In genomic region chr8:106049840-106050239, GRCm38 (mm10) we compare ENCODE assay signal across 39 mouse cellular contexts. TPM values are rescaled to one million over a fixed set of nuclear protein-coding genes. Genes with fewer than 3 reads are reported as not detected.
"Had no signal": no experiment of that assay in that cellular context is flagged by ENCODE, and none has a peak within 500 bp of the region (broad histone marks: within the 10 kb centered on the region; RNA-seq: fewer than 3 reads in every experiment).

No protein-coding gene starts in this region.

- H3K27ac ChIP-seq: gastrocnemius, adult 2 months; heart, adult 2 months; heart, embryonic 13.5 days; heart, embryonic 15.5 days; hindbrain, embryonic 13.5 days; hindbrain, embryonic 15.5 days; hindbrain, postnatal 0 days; kidney, embryonic 15.5 days; kidney, postnatal 0 days; limb, embryonic 13.5 days; limb, embryonic 15.5 days; liver, embryonic 12.5 days had no signal

- H3K4me3 ChIP-seq: gastrocnemius, adult 2 months; heart, adult 2 months; heart, embryonic 13.5 days; heart, embryonic 15.5 days; hindbrain, embryonic 13.5 days; hindbrain, embryonic 15.5 days; kidney, embryonic 15.5 days; limb, embryonic 13.5 days; limb, embryonic 15.5 days; liver, embryonic 12.5 days had no signal

- ATAC-seq: hindbrain, postnatal 0 days; intestine, embryonic 16.5 days; liver, embryonic 12.5 days had no signal

- H3K4me2 ChIP-seq: heart, embryonic 11.5 days; heart, embryonic 13.5 days; heart, embryonic 15.5 days; hindbrain, embryonic 13.5 days; hindbrain, embryonic 15.5 days; kidney, embryonic 15.5 days; limb, embryonic 13.5 days; limb, embryonic 15.5 days; liver, embryonic 12.5 days had no signal

- H3K4me1 ChIP-seq: heart, embryonic 13.5 days; heart, embryonic 15.5 days; hindbrain, embryonic 13.5 days; hindbrain, embryonic 15.5 days; kidney, embryonic 15.5 days; limb, embryonic 13.5 days; limb, embryonic 15.5 days had no signal

- DNase-seq: gastrocnemius, adult 2 months; gastrocnemius, postnatal 10 days; gastrocnemius, postnatal 25 days; heart, adult 11 months; heart, adult 2 months; heart, postnatal 14 days; heart, postnatal 36 days; kidney, adult 11 months; kidney, adult 2 months; kidney, adult 9 months; kidney, postnatal 14 days; kidney, postnatal 36 days; layer of hippocampus, adult 9-11 months; layer of hippocampus, postnatal 36 days; left cerebral cortex, postnatal 4 days had no signal

- H3K27me3 ChIP-seq: heart, embryonic 13.5 days; heart, embryonic 15.5 days; hindbrain, embryonic 13.5 days; hindbrain, embryonic 15.5 days; kidney, embryonic 15.5 days; limb, embryonic 13.5 days; limb, embryonic 15.5 days; liver, embryonic 12.5 days had no signal

- H3K9ac ChIP-seq: heart, embryonic 13.5 days; heart, embryonic 15.5 days; hindbrain, embryonic 13.5 days; hindbrain, embryonic 15.5 days; kidney, embryonic 15.5 days; limb, embryonic 13.5 days; limb, embryonic 15.5 days; liver, embryonic 12.5 days had no signal

- H3K9me3 ChIP-seq: heart, embryonic 13.5 days; heart, embryonic 15.5 days; hindbrain, embryonic 13.5 days; hindbrain, embryonic 15.5 days; kidney, embryonic 15.5 days; limb, embryonic 13.5 days; limb, embryonic 15.5 days; liver, embryonic 12.5 days had no signal

RNA-seq across cellular contexts. Expression of gene Dpep2nb, which starts 44.1 kb away (rescaled TPM):
- total RNA-seq: gastrocnemius, adult 2 months; gastrocnemius, postnatal 10 days; gastrocnemius, postnatal 25 days; gastrocnemius, postnatal 4 days; heart, adult 2 months; heart, postnatal 14 days; heart, postnatal 36 days; hematopoietic stem cell, adult 5-6 weeks; hindbrain, postnatal 0 days; layer of hippocampus, adult 18-20 months; layer of hippocampus, adult 8-10 months; layer of hippocampus, postnatal 14 days; left cerebral cortex, adult 18-20 months; left cerebral cortex, postnatal 10 days; left cerebral cortex, postnatal 25 days; left cerebral cortex, postnatal 4 days; liver, adult 2 months had no signal
- polyA plus RNA-seq: heart, adult 2 months; heart, embryonic 15.5 days; hindbrain, embryonic 13.5 days; hindbrain, embryonic 15.5 days; hindbrain, postnatal 0 days; intestine, embryonic 14.5 days; kidney, postnatal 0 days; large intestine, adult 2 months; limb, embryonic 11.5 days; limb, embryonic 13.5 days; limb, embryonic 15.5 days; liver, adult 2 months; liver, embryonic 12.5 days had no signal
